Mouse (Mus musculus) CH12.LX (cell line): ENCODE data around the gene Dhx34.

Source experiments
- CTCF ChIP-seq, 2 experiments: IDR thresholded peaks in 1 of 2; conservative IDR thresholded peaks in 1 of 2; 2 replicates each; pipeline ENCODE4 v1.5.1; 2011 to 2012; ENCODE audit warnings: low read depth in 2 of 2, low read length in 2 of 2, improper control_type of control experiment in 1 of 2, inconsistent platforms in 1 of 2, mild to moderate bottlenecking in 1 of 2, moderate library complexity in 1 of 2
- GABPA ChIP-seq: IDR thresholded peaks from 2 replicates; pipeline ENCODE4 v1.6.1; 2012; ENCODE audit warnings: low read depth, low read length, improper control_type of control experiment, inconsistent platforms; ENCODE audit not compliant: insufficient replicate concordance
- POLR2A ChIP-seq: IDR thresholded peaks from 2 replicates; pipeline ENCODE4 v1.6.1; 2011; ENCODE audit warnings: low read depth, mild to moderate bottlenecking, improper control_type of control experiment, low read length
- TCF12 ChIP-seq: IDR thresholded peaks from 2 replicates; pipeline ENCODE4 v1.6.1; 2014; ENCODE audit warnings: low read depth, mild to moderate bottlenecking, inconsistent platforms, low read length, improper control_type of control experiment

GRCm38 (mm10) chr7:16242198-16242597 is 20.4 kb upstream of the Dhx34 start:
- TF ChIP-seq GABPA: no peak
- no peak for TF ChIP-seq TCF12
- TF ChIP-seq POLR2A: no peak
- no peak for TF ChIP-seq CTCF (conservative IDR thresholded peaks at IDR 0.05 in 1 of 2, IDR thresholded peaks at IDR 0.05 in 1 of 2; ENCODE audit: low read depth in 2 of 2, low read length in 2 of 2)
